In the genomic region with DNA sequence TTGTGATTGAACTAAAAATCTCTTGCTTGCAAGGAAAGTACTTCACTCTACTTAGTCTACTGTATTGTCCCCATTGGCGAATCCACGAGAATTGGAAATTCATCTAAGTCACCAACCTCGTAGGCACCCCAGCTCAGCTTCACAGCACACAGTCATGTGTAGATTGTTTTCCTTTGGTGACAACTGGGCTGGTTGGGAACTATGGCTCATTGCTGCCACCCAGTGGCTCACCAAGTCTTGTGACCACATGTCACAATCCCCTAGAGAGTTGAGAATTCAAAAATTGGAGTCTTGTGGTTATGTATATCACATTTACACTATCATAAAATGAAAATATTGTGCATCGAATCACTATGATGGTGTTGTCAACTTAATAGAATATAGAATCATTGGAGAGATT, we compare ENCODE assay signal across 8 mouse cellular contexts. TPM values are rescaled to one million over a fixed set of nuclear protein-coding genes. Genes with fewer than 3 reads are reported as not detected.
DNase-seq lines count a peak whose midpoint lies in the region; ATAC-seq and TF ChIP-seq lines count a peak whose summit lies in the region.

No protein-coding gene starts in this region.

- H3K36me3 ChIP-seq in heart, embryonic 11.5 days (ENCODE audit: control insufficient read depth, insufficient read depth, low read length), result no peaks in the 10 kb centered on the region
- no peaks in the 10 kb centered on the region for H3K36me3 ChIP-seq in C2C12 (ENCODE audit: control insufficient read depth, insufficient read depth)
- no peaks in the 10 kb centered on the region for H3K36me3 ChIP-seq in kidney, postnatal 0 days (ENCODE audit: insufficient read depth, low read length)
- H3K36me3 ChIP-seq in splenic B cell, adult 2 months (ENCODE audit: control insufficient read depth, insufficient read depth, low read length, poor library complexity, severe bottlenecking), result no peaks in the 10 kb centered on the region

- H3K79me3 ChIP-seq in C2C12 (ENCODE audit: low read depth), result no peaks in the 10 kb centered on the region

- no peak overlapping the region for H3ac ChIP-seq in C2C12 (ENCODE audit: control insufficient read depth, insufficient read length, low read depth)

- no peak overlapping the region for H3K4me3 ChIP-seq in heart, embryonic 11.5 days (ENCODE audit: low read depth, low read length)
- H3K4me3 ChIP-seq in C2C12 (ENCODE audit: insufficient read depth, poor library complexity, severe bottlenecking), result no peak overlapping the region
- H3K4me3 ChIP-seq in kidney, postnatal 0 days (replicated peaks; ENCODE audit: low read depth, low read length), result no peak overlapping the region

- no peaks in the 10 kb centered on the region for H3K9me3 ChIP-seq in heart, embryonic 11.5 days (replicated peaks; ENCODE audit: control insufficient read depth, low read length)
- no peaks in the 10 kb centered on the region for H3K9me3 ChIP-seq in kidney, postnatal 0 days (replicated peaks; ENCODE audit: low read length)

- 43% methylated on average over 4 of the region's 4 CpGs for WGBS in heart, embryonic 11.5 days (ENCODE audit: insufficient replicate concordance)
- 48% methylated on average over 4 of the region's 4 CpGs for WGBS in kidney, postnatal 0 days

- no peaks in the 10 kb centered on the region; the same call in 1 of the 2 replicates for H3K27me3 ChIP-seq in heart, embryonic 11.5 days (ENCODE audit: control insufficient read depth, insufficient read depth, low read length)
- H3K27me3 ChIP-seq in C2C12 (ENCODE audit: control insufficient read depth, insufficient read depth, insufficient read length), result peaks cover 30% of the 10 kb centered on the region
- no peaks in the 10 kb centered on the region for H3K27me3 ChIP-seq in kidney, postnatal 0 days (ENCODE audit: insufficient read depth, low read length)
- H3K27me3 ChIP-seq in splenic B cell, adult 2 months (ENCODE audit: control insufficient read depth, insufficient read depth, low read length, poor library complexity, severe bottlenecking), result no peaks in the 10 kb centered on the region

- no peak for ATAC-seq in heart, embryonic 11.5 days (replicated peaks; ENCODE audit: insufficient number of reproducible peaks, low FRiP score, low TSS enrichment)
- no peak for ATAC-seq in kidney, postnatal 0 days (replicated peaks; ENCODE audit: low FRiP score, low read depth)

- TF ChIP-seq CTCF in C2C12 (IDR thresholded peaks at IDR 0.05; ENCODE audit: control insufficient read depth, insufficient read depth, insufficient read length), result no peak
- peak; percentile 71 for TF ChIP-seq CTCF in kidney, postnatal 0 days (IDR thresholded peaks at IDR 0.05; ENCODE audit: low read depth)

- no peak overlapping the region for H3K9ac ChIP-seq in heart, embryonic 11.5 days (ENCODE audit: low read depth, low read length)
- H3K9ac ChIP-seq in kidney, postnatal 0 days (ENCODE audit: low read depth, low read length), result no peak overlapping the region

- peak; percentile 28 to 70 for DNase-seq in heart, adult 18-20 months
- DNase-seq in adrenal gland, adult 18-20 months (ENCODE audit: low spot score in 2 of 2), result peak; percentile 47 to 64
- peak; percentile 71 for DNase-seq in embryo, embryonic 11 days
- DNase-seq in kidney, postnatal 0 days (ENCODE audit: low spot score), result peak; percentile 63
- peak; percentile 61 for DNase-seq in lung, postnatal 10 days
- peak; percentile 80 for DNase-seq in splenic B cell, adult 2 months (ENCODE audit: low read depth, low spot score)

- no peaks in the 10 kb centered on the region for H3K79me2 ChIP-seq in C2C12 (ENCODE audit: control insufficient read depth, insufficient read depth)

- no peak overlapping the region for H3K4me2 ChIP-seq in heart, embryonic 11.5 days
- H3K4me2 ChIP-seq in kidney, postnatal 0 days (ENCODE audit: low read length), result no peak overlapping the region

- H3K27ac ChIP-seq in heart, embryonic 11.5 days (ENCODE audit: low read depth, low read length), result no peak overlapping the region
- no peak overlapping the region for H3K27ac ChIP-seq in kidney, postnatal 0 days

- peaks cover 5% of the 10 kb centered on the region; the same call in 1 of the 2 replicates for H3K4me1 ChIP-seq in heart, embryonic 11.5 days (ENCODE audit: control insufficient read depth, insufficient read depth, low read length)
- H3K4me1 ChIP-seq in kidney, postnatal 0 days (replicated peaks; ENCODE audit: insufficient read depth, low read length), result no peaks in the 10 kb centered on the region

TF ChIP-seq in C2C12, 6 proteins besides CTCF, POLR2A, EP300 and RAD21:
- TF ChIP-seq MYOD1 (IDR thresholded peaks at IDR 0.05; ENCODE audit: control insufficient read depth, insufficient read length, low read depth), result no peak
- peak; percentile 6 for TF ChIP-seq USF1 (IDR thresholded peaks at IDR 0.05; ENCODE audit: low read depth)

RNA-seq across cellular contexts. Expression of gene Plekhb2, which starts 47.1 kb away (rescaled TPM):
- 100 to 1,000 TPM; 127 to 145 TPM for total RNA-seq in heart, adult 18-20 months (2021)
- 58.0 and 62.3 TPM in 2 replicates for polyA plus RNA-seq in heart, embryonic 11.5 days (2014; fragmentation: Nextera tagmentation; extraction: Ambion mirVana)
- polyA plus RNA-seq in C2C12 (2012; fragmentation: generic; extraction: Trizol), result 57.1 TPM
- 100 to 1,000 TPM; 162 to 200 TPM for total RNA-seq in adrenal gland, adult 18-20 months (2021)
- 61.2 and 74.8 TPM in 2 replicates for polyA plus RNA-seq in kidney, postnatal 0 days (2015; fragmentation: Nextera tagmentation; extraction: Ambion mirVana)

RNA-seq across cellular contexts. Expression of gene Fam168b, which starts 54.0 kb away (rescaled TPM):
- 10 to 100 TPM; 47.9 to 49.6 TPM for total RNA-seq in heart, adult 18-20 months (2021)
- polyA plus RNA-seq in heart, embryonic 11.5 days (2014; fragmentation: Nextera tagmentation; extraction: Ambion mirVana), result 33.0 and 53.4 TPM in 2 replicates
- polyA plus RNA-seq in C2C12 (2012; fragmentation: generic; extraction: Trizol), result 63.2 TPM
- total RNA-seq in adrenal gland, adult 18-20 months (2021), result 100 to 1,000 TPM; 122 to 152 TPM
- polyA plus RNA-seq in kidney, postnatal 0 days (2015; fragmentation: Nextera tagmentation; extraction: Ambion mirVana), result 47.2 and 49.1 TPM in 2 replicates
